Mouse (Mus musculus) heart, postnatal 4 days (tissue): ENCODE data around the gene Plekhj1. TPM values are rescaled to one million over a fixed set of nuclear protein-coding genes. Genes with fewer than 3 reads are reported as not detected.

Source experiments
- DNase-seq: peaks from one replicate; pipeline ENCODE4 v3.0.0; 2021
- total RNA-seq, 2 experiments: library from RNA; stranded (reverse); gene quantifications; 2 replicates each; pipeline ENCODE4 v1.2.3; 2021

The Plekhj1 gene
- total RNA-seq, 2 experiments from 2014 or later: 36.2 to 37.1 TPM

DNA sequence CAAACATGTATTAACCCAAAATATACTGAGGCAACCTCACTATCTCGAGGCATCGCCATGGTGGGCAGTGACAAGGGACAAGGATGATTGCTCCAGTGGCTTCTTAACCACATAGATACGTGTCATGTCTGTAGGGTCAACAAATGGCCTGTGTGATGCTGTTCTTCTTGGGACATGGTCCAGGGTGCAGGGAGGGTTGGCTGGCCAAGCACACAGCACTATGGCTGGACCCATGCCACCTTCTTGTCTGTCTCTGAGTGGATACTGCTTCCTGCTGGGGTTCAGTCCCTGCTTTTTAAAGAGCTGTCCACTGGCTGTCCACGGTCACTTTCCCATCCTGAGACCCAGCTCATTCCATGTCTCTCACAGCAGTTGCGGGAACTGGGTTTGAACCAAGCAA lies 21.3 kb downstream of the Plekhj1 start:
- no peak for DNase-seq

GRCm38 (mm10) chr10:80776358-80776869 lies 22.0 kb downstream of the Plekhj1 start:
- no peak for DNase-seq

- no peak for DNase-seq
Observed at GRCm38 (mm10) chr10:80775731-80776130, 22.7 kb downstream of the Plekhj1 start.

GRCm38 (mm10) chr10:80774981-80775380 lies 23.4 kb downstream of the Plekhj1 start:
- DNase-seq: no peak

DNA sequence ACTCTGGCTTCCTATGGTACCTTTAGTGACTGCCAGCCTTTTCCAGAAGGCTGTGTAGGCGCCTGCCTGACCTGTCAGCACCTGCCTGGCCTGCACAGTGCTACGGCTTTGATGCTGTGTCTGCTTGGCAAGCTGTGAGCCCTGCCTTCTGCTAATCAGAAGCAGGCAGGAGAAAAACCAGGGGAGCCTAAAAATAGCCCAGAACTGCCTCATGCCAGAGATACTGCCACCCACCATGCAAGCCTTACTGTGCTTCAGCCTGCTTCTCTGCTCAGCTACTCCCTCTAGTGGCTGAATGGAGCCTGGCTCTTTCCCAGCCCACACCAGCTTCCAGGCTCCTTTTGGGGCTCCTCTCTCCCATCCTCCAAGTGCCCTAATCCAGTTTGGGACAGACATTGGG lies 23.9 kb downstream of the Plekhj1 start:
- DNase-seq: peak; percentile 92

- no peak for DNase-seq
Observed at GRCm38 (mm10) chr10:80773816-80774215, 24.6 kb downstream of the Plekhj1 start.

- DNase-seq: no peak
Observed at GRCm38 (mm10) chr10:80768365-80768764, 30.1 kb downstream of the Plekhj1 start.

GRCm38 (mm10) chr10:80766161-80766815 lies 32.1 kb downstream of the Plekhj1 start:
- no peak for DNase-seq

- DNase-seq: no peak
Observed at GRCm38 (mm10) chr10:80765746-80766145, 32.7 kb downstream of the Plekhj1 start.

DNA sequence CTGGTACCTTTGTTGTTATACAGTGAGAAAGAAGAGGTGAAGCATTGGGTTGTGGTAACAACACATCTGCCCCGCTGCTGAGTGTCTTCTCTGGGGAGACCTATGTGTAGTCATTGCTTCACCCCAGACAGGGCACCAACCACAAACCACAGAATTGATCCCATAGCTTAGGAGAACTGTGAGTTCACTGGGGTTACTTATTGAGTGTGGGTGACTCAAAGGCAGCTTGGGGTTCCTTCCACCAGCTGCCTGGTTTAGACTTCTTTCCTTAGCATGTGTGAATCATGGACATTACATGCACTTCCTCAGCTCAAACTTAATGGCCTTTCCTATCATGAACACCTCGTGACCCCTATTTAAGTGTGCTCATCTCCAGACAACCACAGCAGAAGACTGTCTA lies 34.9 kb downstream of the Plekhj1 start:
- no peak for DNase-seq

DNA sequence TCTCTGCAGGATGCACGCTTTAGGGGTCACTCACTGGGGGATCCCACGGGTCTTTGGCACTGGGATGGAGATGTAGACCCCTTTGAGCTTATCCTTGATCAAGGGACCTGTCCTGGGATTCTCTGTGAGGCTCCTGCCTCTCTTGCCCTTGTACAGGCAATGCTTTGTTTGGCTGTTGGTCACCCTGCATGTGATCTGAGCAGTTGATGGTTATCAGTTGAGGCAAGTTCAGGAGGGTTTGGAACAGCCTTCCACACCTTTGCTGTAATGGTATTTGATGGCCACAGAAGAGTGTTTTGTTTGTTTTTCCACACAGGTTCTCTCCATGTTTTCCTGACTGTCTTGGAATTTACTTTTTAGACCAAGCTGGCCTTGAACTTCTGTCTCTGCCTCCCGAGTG lies 36.6 kb downstream of the Plekhj1 start:
- no peak for DNase-seq

GRCm38 (mm10) chr10:80760596-80761524 lies 37.6 kb downstream of the Plekhj1 start:
- no peak for DNase-seq

DNA sequence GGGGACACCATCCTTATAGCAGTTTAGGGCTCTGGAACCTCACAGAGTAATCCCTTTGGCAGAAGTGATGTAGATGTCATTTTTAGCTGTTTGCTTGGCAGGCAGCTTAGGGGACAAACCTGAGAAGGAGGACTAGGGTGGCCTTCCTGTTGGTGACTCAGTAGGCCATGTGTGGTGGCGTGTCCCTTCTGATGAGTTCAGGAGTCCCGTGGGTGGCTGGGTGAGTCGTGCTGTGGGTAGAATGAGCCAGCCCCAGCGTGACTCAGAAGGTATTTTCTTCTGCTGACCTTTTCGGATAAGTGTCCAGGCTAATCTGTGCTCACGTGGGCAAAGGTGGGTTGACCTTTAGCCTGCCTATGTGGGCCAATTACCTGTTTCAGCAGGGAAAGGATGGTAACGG lies 39.8 kb downstream of the Plekhj1 start:
- DNase-seq: no peak

GRCm38 (mm10) chr10:80757717-80758116 lies 40.7 kb downstream of the Plekhj1 start:
- DNase-seq: peak; percentile 89

GRCm38 (mm10) chr10:80756967-80757366 lies 41.5 kb downstream of the Plekhj1 start:
- no peak for DNase-seq

DNA sequence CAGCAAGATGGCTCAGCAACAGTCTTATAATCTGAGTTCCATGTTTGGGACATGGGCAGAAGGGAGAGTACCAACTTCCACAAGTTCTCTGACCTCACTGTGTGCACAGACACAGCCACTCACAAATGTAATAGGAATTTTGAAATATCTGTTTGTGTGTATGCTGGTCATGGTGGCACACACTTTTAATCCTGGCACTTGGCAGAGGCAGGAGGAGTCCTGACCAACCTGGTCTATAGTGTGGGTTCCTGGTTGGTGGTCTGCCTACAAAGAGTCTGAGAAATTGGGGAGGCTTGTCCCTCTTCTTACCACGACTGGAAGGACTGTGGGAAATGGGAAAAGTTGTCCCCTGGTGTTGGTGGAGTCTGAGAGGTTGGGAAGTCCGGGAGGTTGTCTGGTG lies 41.9 kb downstream of the Plekhj1 start:
- DNase-seq: no peak

GRCm38 (mm10) chr10:80756099-80756498 lies 42.3 kb downstream of the Plekhj1 start:
- no peak for DNase-seq

- DNase-seq: no peak
Observed at GRCm38 (mm10) chr10:80755291-80756015, 43.0 kb downstream of the Plekhj1 start.

GRCm38 (mm10) chr10:80754594-80755290 lies 43.7 kb downstream of the Plekhj1 start, which contains the start of gene Dot1l:
TSS of gene Dot1l (plus strand) at chr10:80755206.
- peak; percentile 99 for DNase-seq

- DNase-seq: peak; percentile 91
Observed at GRCm38 (mm10) chr10:80752079-80752625, 46.3 kb downstream of the Plekhj1 start.

DNA sequence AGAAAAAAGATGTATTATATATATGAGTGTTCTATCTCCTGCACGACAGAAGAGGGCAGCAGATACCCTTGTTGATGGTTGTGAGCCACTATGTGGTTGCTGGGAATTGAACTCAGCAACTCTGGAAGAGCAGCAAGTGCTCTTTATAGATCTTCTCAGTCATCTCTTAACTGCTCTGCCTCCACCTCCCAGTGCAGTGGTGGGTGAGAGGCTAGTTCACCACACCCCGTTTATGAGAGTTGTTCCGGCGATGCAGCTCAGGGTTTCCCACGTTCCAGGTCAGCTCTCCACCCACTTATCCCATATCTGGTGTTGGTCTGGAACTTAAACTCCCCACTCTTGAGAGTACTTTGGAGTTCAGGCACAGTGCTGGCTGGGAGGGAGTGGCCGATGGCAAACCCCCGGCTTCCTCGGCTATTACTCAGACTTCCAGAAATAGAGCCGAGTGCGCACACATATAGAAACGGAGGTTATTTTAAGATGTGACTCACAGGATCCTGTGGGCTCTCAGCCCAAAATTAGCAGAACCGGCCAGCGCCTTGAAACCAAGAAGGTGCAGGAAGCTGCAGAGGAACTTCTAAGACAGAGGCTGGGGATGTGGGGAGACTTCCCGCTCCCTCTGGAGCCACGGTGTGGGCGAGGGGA lies 47.1 kb downstream of the Plekhj1 start:
- peak; percentile 86 for DNase-seq
